Mouse (Mus musculus): Measurements from ENCODE around the gene Gm4871. TPM values are rescaled to one million over a fixed set of nuclear protein-coding genes. Genes with fewer than 3 reads are reported as not detected.
A peak's percentile ranks its signal among the peaks of the same experiment; 100 is the strongest.
"Not testable (repeated sequence)": the region's sequence is repeated elsewhere in the genome, so short reads cannot be mapped to it uniquely, and the experiment has no call there.

The Gm4871 gene
- polyA plus RNA-seq, 1 experiment from 2014 or later = not detected

GRCm38 (mm10) chr5:145057907-145058306, 25.4 kb upstream of the Gm4871 start:
- no peak overlapping the region for H3K4me3 ChIP-seq (ENCODE audit: low read depth, low read length)
- DNase-seq (ENCODE audit: low spot score) = no peak
- no peak for ATAC-seq (replicated peaks; ENCODE audit: low FRiP score, low TSS enrichment, low read depth)
- WGBS = 80% methylated on average over 8 of the region's 8 CpGs
- no peaks in the 10 kb centered on the region for H3K4me1 ChIP-seq (replicated peaks; ENCODE audit: control insufficient read depth, insufficient read depth, low read length)
- no peak overlapping the region for H3K9ac ChIP-seq (ENCODE audit: low read length)
- no peaks in the 10 kb centered on the region for H3K27me3 ChIP-seq (replicated peaks; ENCODE audit: control insufficient read depth, insufficient read depth, low read length)
- no peaks in the 10 kb centered on the region for H3K9me3 ChIP-seq (ENCODE audit: control insufficient read depth, low read length)
- no peak overlapping the region for H3K27ac ChIP-seq (ENCODE audit: low read depth)
- no peak overlapping the region for H3K4me2 ChIP-seq (ENCODE audit: low read length)
- no peaks in the 10 kb centered on the region for H3K36me3 ChIP-seq (ENCODE audit: control insufficient read depth, insufficient read depth, low read length)

- H3K9ac ChIP-seq (ENCODE audit: low read length); DNase-seq (ENCODE audit: low spot score); H3K36me3 ChIP-seq (ENCODE audit: control insufficient read depth, insufficient read depth, low read length); ATAC-seq (replicated peaks; ENCODE audit: low FRiP score, low TSS enrichment, low read depth); H3K27me3 ChIP-seq (replicated peaks; ENCODE audit: control insufficient read depth, insufficient read depth, low read length); H3K4me1 ChIP-seq (replicated peaks; ENCODE audit: control insufficient read depth, insufficient read depth, low read length); H3K9me3 ChIP-seq (ENCODE audit: control insufficient read depth, low read length); H3K4me2 ChIP-seq (ENCODE audit: low read length); H3K4me3 ChIP-seq (ENCODE audit: low read depth, low read length); H3K27ac ChIP-seq (ENCODE audit: low read depth): not testable (repeated sequence)
- WGBS = 53% methylated on average over 3 of the region's 3 CpGs
Observed at GRCm38 (mm10) chr5:145054187-145054586, 21.6 kb upstream of the Gm4871 start.

GRCm38 (mm10) chr5:145042690-145043089, 10.1 kb upstream of the Gm4871 start, which contains the start of gene 1700018F24Rik:
1700018F24Rik (plus strand) TSS chr5:145042990.
- 57% methylated on average over 3 of the region's 3 CpGs for WGBS
- not testable (repeated sequence) for H3K4me3 ChIP-seq (ENCODE audit: low read depth, low read length); H3K9me3 ChIP-seq (ENCODE audit: control insufficient read depth, low read length); H3K4me2 ChIP-seq (ENCODE audit: low read length); H3K27ac ChIP-seq (ENCODE audit: low read depth); DNase-seq (ENCODE audit: low spot score); H3K27me3 ChIP-seq (replicated peaks; ENCODE audit: control insufficient read depth, insufficient read depth, low read length); ATAC-seq (replicated peaks; ENCODE audit: low FRiP score, low TSS enrichment, low read depth); H3K9ac ChIP-seq (ENCODE audit: low read length); H3K4me1 ChIP-seq (replicated peaks; ENCODE audit: control insufficient read depth, insufficient read depth, low read length); H3K36me3 ChIP-seq (ENCODE audit: control insufficient read depth, insufficient read depth, low read length)

GRCm38 (mm10) chr5:145041628-145042027, 9.1 kb upstream of the Gm4871 start:
- Histone ChIP-seq H3K9ac (ENCODE audit: low read length) (no peak overlapping the region), H3K36me3 (ENCODE audit: control insufficient read depth, insufficient read depth, low read length) (no peaks in the 10 kb centered on the region), H3K4me2 (ENCODE audit: low read length) (no peak overlapping the region), H3K4me3 (ENCODE audit: low read depth, low read length) (no peak overlapping the region), H3K27me3 (replicated peaks; ENCODE audit: control insufficient read depth, insufficient read depth, low read length) (no peaks in the 10 kb centered on the region), H3K4me1 (replicated peaks; ENCODE audit: control insufficient read depth, insufficient read depth, low read length) (no peaks in the 10 kb centered on the region), H3K27ac (ENCODE audit: low read depth) (no peak overlapping the region), H3K9me3 (ENCODE audit: control insufficient read depth, low read length) (no peaks in the 10 kb centered on the region)
- DNase-seq (ENCODE audit: low spot score) (peak; percentile 68), ATAC-seq (replicated peaks; ENCODE audit: low FRiP score, low TSS enrichment, low read depth) (no peak)
- WGBS = 50% methylated on average over 4 of the region's 4 CpGs

- H3K27me3 ChIP-seq (replicated peaks; ENCODE audit: control insufficient read depth, insufficient read depth, low read length); DNase-seq (ENCODE audit: low spot score); H3K9ac ChIP-seq (ENCODE audit: low read length); H3K4me3 ChIP-seq (ENCODE audit: low read depth, low read length); H3K4me2 ChIP-seq (ENCODE audit: low read length); H3K4me1 ChIP-seq (replicated peaks; ENCODE audit: control insufficient read depth, insufficient read depth, low read length); H3K27ac ChIP-seq (ENCODE audit: low read depth); ATAC-seq (replicated peaks; ENCODE audit: low FRiP score, low TSS enrichment, low read depth); H3K36me3 ChIP-seq (ENCODE audit: control insufficient read depth, insufficient read depth, low read length); H3K9me3 ChIP-seq (ENCODE audit: control insufficient read depth, low read length): not testable (repeated sequence)
- 76% methylated on average over 1 of the region's 1 CpGs for WGBS
Observed at GRCm38 (mm10) chr5:145030476-145030875, 2.1 kb downstream of the Gm4871 start.

GRCm38 (mm10) chr5:145020712-145021111, 11.8 kb downstream of the Gm4871 start:
- WGBS = 49% methylated on average over 1 of the region's 1 CpGs
- not testable (repeated sequence) for DNase-seq (ENCODE audit: low spot score)

GRCm38 (mm10) chr5:145020254-145020653, 12.3 kb downstream of the Gm4871 start:
- not testable (repeated sequence) for DNase-seq (ENCODE audit: low spot score)

More at GRCm38 (mm10) chr5:145020712-145021111, 11.8 kb downstream of the Gm4871 start:
- H3K36me3 ChIP-seq (ENCODE audit: control insufficient read depth, insufficient read depth, low read length); H3K4me2 ChIP-seq (ENCODE audit: low read length); H3K27me3 ChIP-seq (replicated peaks; ENCODE audit: control insufficient read depth, insufficient read depth, low read length); H3K27ac ChIP-seq (ENCODE audit: low read depth); H3K4me1 ChIP-seq (replicated peaks; ENCODE audit: control insufficient read depth, insufficient read depth, low read length); ATAC-seq (replicated peaks; ENCODE audit: low FRiP score, low TSS enrichment, low read depth); H3K9ac ChIP-seq (ENCODE audit: low read length); H3K4me3 ChIP-seq (ENCODE audit: low read depth, low read length); H3K9me3 ChIP-seq (ENCODE audit: control insufficient read depth, low read length): not testable (repeated sequence)

GRCm38 (mm10) chr5:145016761-145017160, 15.8 kb downstream of the Gm4871 start:
- not testable (repeated sequence) for H3K4me2 ChIP-seq (ENCODE audit: low read length); H3K36me3 ChIP-seq (ENCODE audit: control insufficient read depth, insufficient read depth, low read length); ATAC-seq (replicated peaks; ENCODE audit: low FRiP score, low TSS enrichment, low read depth); H3K27me3 ChIP-seq (replicated peaks; ENCODE audit: control insufficient read depth, insufficient read depth, low read length); H3K9me3 ChIP-seq (ENCODE audit: control insufficient read depth, low read length); H3K27ac ChIP-seq (ENCODE audit: low read depth); H3K4me1 ChIP-seq (replicated peaks; ENCODE audit: control insufficient read depth, insufficient read depth, low read length); H3K4me3 ChIP-seq (ENCODE audit: low read depth, low read length); H3K9ac ChIP-seq (ENCODE audit: low read length)
- peak; percentile 33 for DNase-seq (ENCODE audit: low spot score)
- WGBS = 39% methylated on average over 1 of the region's 2 CpGs

More at GRCm38 (mm10) chr5:145020254-145020653, 12.3 kb downstream of the Gm4871 start:
- H3K4me2 ChIP-seq (ENCODE audit: low read length); H3K27me3 ChIP-seq (replicated peaks; ENCODE audit: control insufficient read depth, insufficient read depth, low read length); H3K4me3 ChIP-seq (ENCODE audit: low read depth, low read length); ATAC-seq (replicated peaks; ENCODE audit: low FRiP score, low TSS enrichment, low read depth); H3K4me1 ChIP-seq (replicated peaks; ENCODE audit: control insufficient read depth, insufficient read depth, low read length); H3K9me3 ChIP-seq (ENCODE audit: control insufficient read depth, low read length); H3K36me3 ChIP-seq (ENCODE audit: control insufficient read depth, insufficient read depth, low read length); H3K9ac ChIP-seq (ENCODE audit: low read length); H3K27ac ChIP-seq (ENCODE audit: low read depth): not testable (repeated sequence)
- 33% methylated on average over 1 of the region's 1 CpGs for WGBS

GRCm38 (mm10) chr5:145014278-145014677, 18.3 kb downstream of the Gm4871 start:
- H3K27me3 ChIP-seq (replicated peaks; ENCODE audit: control insufficient read depth, insufficient read depth, low read length) = no peaks in the 10 kb centered on the region
- H3K36me3 ChIP-seq (ENCODE audit: control insufficient read depth, insufficient read depth, low read length) = no peaks in the 10 kb centered on the region
- no peak overlapping the region for H3K9ac ChIP-seq (ENCODE audit: low read length)
- H3K4me1 ChIP-seq (replicated peaks; ENCODE audit: control insufficient read depth, insufficient read depth, low read length) = no peaks in the 10 kb centered on the region
- no peak overlapping the region for H3K27ac ChIP-seq (ENCODE audit: low read depth)
- ATAC-seq (replicated peaks; ENCODE audit: low FRiP score, low TSS enrichment, low read depth) = no peak
- DNase-seq (ENCODE audit: low spot score) = no peak
- no peaks in the 10 kb centered on the region for H3K9me3 ChIP-seq (ENCODE audit: control insufficient read depth, low read length)
- WGBS = 75% methylated on average over 1 of the region's 1 CpGs
- no peak overlapping the region for H3K4me2 ChIP-seq (ENCODE audit: low read length)
- no peak overlapping the region for H3K4me3 ChIP-seq (ENCODE audit: low read depth, low read length)
